Mouse (Mus musculus): ENCODE results near the gene Fam129a. TPM values are rescaled to one million over a fixed set of nuclear protein-coding genes. Genes with fewer than 3 reads are reported as not detected.

Fam129a gene
- polyA plus RNA-seq, 1 experiment from 2014 or later = 0.96 TPM

DNA sequence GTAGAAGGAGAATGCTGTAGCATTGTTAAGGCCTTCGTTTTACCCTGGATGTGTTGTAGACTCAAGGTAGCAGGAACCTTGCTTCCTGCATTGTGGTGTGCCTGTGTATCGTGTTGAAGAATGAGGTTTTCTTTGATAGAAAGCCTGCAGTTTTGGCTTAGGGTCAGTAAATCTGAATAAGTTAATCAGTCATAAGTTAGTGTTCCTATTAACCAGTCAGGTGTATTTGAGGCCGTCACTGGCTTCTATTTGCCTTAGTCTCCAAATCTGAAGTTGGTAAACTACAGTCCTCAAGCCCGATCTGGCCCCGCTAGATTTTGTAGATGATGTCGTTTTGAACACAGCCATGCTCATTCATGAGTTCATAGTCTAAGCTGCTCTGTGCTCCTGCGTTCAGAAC lies 125.8 kb downstream of the Fam129a start:
- Histone ChIP-seq H3K4me3 (no peak overlapping the region), H3K4me2 (no peak overlapping the region), H3K4me1 (replicated peaks) (no peaks in the 10 kb centered on the region), H3K9me3 (no peaks in the 10 kb centered on the region), H3K9ac (no peak overlapping the region), H3K36me3 (no peaks in the 10 kb centered on the region), H3K27me3 (no peaks in the 10 kb centered on the region), H3K27ac (replicated peaks) (no peak overlapping the region)
- no peak for ATAC-seq (ENCODE audit: low FRiP score, low read depth)
- 92% methylated on average over 7 of the region's 7 CpGs for WGBS

DNA sequence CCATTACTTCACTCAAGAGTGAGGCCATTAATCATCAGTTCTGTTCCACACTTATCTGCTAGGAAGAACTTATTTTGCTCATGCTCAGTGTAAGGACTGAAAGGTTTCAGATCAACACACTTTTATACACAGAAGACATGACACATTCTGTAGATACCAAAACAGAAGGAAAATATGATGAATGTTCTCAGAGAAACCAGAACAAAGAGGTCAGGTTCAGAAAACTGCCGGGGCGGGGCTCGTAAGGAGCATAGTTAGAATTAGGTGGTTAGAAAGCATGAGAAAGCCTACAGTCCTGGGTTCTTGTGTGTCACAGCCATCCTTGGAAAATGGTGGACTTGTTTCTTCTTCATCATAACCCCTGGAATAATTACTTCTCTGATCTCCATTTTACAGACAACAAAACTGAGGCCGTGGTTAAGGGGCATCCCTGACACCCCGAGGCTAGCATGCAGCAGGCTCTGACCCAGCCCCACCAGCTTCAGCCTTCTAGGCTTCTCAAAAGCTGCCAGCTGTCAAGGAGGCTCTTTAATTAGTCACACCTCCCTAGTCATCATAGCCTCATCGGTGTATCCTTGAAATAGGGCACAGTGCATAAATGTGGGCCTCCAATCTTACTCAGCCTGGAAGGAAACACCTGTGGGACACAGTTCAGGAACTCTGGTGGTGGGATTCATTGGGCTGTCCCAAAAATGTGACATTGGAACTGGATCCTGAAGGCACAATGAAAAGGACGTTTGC lies 127.1 kb downstream of the Fam129a start:
- ATAC-seq (ENCODE audit: low FRiP score, low read depth) = no peak
- 81% methylated on average over 7 of the region's 7 CpGs for WGBS
- H3K4me1 ChIP-seq (replicated peaks) = no peaks in the 10 kb centered on the region
- no peak overlapping the region for H3K27ac ChIP-seq (replicated peaks)
- no peaks in the 10 kb centered on the region for H3K27me3 ChIP-seq
- H3K4me2 ChIP-seq = no peak overlapping the region
- H3K9me3 ChIP-seq = no peaks in the 10 kb centered on the region
- H3K4me3 ChIP-seq = no peak overlapping the region
- no peak overlapping the region for H3K9ac ChIP-seq
- no peaks in the 10 kb centered on the region for H3K36me3 ChIP-seq

DNA sequence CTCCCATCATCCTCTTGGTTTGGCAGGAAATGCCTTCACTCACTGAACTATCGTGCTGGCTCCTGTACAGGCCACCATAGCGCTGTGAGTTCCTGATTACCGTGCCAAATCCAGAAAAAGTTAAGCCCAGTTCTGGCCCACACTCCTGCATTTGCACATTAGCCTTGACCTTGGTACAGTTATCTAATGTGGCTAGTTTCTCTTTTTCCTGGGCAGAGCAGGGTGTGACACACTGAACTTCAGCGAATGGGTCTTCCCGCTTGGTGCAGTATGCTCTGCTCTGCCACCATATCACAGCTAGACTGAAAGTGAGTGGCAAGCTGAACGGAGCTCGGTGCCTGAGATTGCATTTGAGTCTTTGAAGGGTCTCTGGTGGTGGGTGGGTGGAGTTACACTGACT lies 128.4 kb downstream of the Fam129a start:
- 0 out of 2 replicates have a peak, but pooled peaks have one; percentile 40 for ATAC-seq (ENCODE audit: low FRiP score, low read depth)
- H3K4me1 ChIP-seq (replicated peaks) = no peaks in the 10 kb centered on the region
- H3K4me3 ChIP-seq = no peak overlapping the region
- H3K9ac ChIP-seq = no peak overlapping the region
- H3K9me3 ChIP-seq = no peaks in the 10 kb centered on the region
- H3K27me3 ChIP-seq = no peaks in the 10 kb centered on the region
- H3K36me3 ChIP-seq = no peaks in the 10 kb centered on the region
- no peak overlapping the region for H3K27ac ChIP-seq (replicated peaks)
- 81% methylated on average over 7 of the region's 7 CpGs for WGBS
- no peak overlapping the region for H3K4me2 ChIP-seq

DNA sequence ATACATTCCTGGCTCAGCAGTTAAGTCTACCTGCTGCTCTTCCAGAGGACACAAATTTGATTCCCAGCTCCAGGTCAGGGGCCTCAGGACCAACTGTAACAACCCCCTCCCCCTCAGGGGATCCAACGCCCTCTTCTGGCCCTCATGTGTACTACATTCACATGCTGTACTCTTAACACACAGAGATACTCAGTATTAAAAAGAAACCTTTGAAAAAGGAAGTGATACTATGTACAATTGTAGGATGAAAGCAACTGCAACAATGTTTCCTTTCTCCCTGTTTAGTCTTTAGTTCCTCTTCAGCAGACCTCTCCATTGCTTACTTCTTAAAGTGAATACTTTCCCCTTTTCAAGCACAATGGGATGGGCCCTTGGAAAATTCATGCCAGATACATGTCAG lies 131.8 kb downstream of the Fam129a start:
- no peak overlapping the region for H3K4me3 ChIP-seq
- no peak for ATAC-seq (ENCODE audit: low FRiP score, low read depth)
- no peaks in the 10 kb centered on the region for H3K9me3 ChIP-seq
- H3K9ac ChIP-seq = no peak overlapping the region
- no peaks in the 10 kb centered on the region for H3K27me3 ChIP-seq
- peaks cover 3% of the 10 kb centered on the region for H3K4me1 ChIP-seq (replicated peaks)
- no peaks in the 10 kb centered on the region for H3K36me3 ChIP-seq
- H3K27ac ChIP-seq (replicated peaks) = no peak overlapping the region
- no peak overlapping the region for H3K4me2 ChIP-seq
- 34% methylated on average over 1 of the region's 1 CpGs for WGBS

DNA sequence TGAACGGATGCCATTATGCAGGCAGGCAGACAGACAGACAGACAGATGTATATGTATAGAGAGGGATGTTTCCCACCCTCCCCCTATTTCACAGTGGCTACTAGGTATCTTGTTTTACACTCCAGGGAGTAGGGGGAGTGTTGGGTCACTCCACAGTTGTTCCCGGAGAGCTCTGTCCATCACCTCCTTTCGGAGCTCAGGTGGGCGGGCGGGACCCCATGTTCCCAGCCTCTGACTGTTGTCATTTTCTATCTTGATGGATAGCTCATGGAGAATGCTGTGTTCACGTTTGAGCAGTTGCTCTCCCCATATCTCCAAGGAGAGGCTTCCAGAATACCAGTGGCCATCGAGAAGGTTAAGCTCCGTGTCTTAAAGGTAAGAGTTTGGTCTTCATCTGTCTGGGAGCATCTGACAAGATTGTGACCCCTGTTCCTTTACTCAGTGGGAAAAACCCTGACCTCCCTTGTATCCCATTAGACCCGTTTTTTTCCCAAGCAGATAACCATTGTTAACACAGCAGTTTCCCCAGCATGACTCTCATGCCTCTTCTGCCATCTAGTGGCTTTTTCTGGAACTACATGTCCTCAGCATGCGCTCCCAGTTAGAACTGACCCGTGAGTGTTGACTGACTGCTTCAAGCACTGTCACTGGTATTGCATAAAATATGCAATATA lies 134.9 kb downstream of the Fam129a start:
- peak overlapping the region; percentile 42 for H3K4me2 ChIP-seq
- no peak overlapping the region for H3K27ac ChIP-seq (replicated peaks)
- no peaks in the 10 kb centered on the region for H3K36me3 ChIP-seq
- no peak overlapping the region; the same call in 1 of the 2 replicates for H3K4me3 ChIP-seq
- WGBS = 32% methylated on average over 11 of the region's 11 CpGs
- peak; percentile 80 for ATAC-seq (ENCODE audit: low FRiP score, low read depth)
- no peaks in the 10 kb centered on the region for H3K9me3 ChIP-seq
- H3K9ac ChIP-seq = no peak overlapping the region
- H3K4me1 ChIP-seq (replicated peaks) = peaks cover 8% of the 10 kb centered on the region
- no peaks in the 10 kb centered on the region for H3K27me3 ChIP-seq

DNA sequence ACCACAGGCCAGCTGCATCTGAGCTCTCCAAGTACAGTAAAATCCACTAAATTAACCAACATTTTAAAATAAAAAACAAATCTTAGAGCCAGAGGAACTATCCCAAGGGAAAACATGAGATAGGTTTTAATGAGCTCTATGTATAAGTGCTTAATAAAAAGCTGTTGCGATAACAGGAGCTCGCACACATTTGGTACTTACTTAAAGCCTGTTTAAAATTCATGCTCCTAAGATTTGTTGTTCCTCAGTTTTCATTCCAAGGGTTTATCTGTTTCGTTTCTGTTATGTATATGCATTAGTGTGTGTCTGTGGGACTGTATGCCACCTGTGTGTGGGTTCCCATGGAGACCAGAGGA lies 135.4 kb downstream of the Fam129a start:
- 0 out of 2 replicates have a peak, but pooled peaks have one; percentile 19 for ATAC-seq (ENCODE audit: low FRiP score, low read depth)
- H3K4me1 ChIP-seq (replicated peaks) = peaks cover 8% of the 10 kb centered on the region

DNA sequence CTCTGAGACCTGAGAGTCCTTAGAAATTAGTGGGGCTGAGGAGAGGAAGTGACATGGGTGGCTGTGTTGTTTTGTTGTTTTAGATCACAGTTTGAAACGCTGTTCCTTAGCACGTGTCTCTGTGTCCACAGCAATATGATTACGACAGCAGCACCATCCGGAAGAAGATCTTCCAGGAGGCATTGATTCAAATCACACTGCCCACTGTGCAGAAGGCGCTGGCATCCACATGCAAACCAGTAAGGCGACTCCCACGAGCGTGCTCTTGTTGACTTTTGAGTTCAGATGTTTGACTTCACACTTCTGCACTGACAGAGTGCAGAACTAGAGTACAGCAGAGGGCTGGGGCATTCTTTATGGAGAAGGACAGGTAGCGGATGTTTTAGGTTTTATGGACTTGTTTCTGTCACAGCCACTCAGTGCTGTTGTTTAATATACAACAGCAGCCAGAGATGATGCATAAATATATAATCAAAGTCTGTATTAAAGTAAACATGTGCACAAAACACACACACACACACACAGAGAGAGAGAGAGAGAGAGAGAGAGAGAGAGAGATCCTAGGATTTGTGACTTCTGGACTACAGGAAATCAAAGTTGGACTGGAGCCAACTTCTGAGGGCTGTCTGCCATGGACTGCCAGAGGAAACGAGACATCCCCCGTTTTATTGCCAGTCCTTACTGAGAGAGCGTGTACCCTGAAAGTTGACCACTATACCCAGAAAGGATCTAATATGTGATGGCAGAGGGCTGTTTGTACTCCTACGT lies 138.2 kb downstream of the Fam129a start:
- Histone ChIP-seq H3K27me3 (no peaks in the 10 kb centered on the region), H3K36me3 (no peaks in the 10 kb centered on the region), H3K4me3 (no peak overlapping the region), H3K9ac (no peak overlapping the region), H3K9me3 (no peaks in the 10 kb centered on the region), H3K4me1 (replicated peaks) (peaks cover 8% of the 10 kb centered on the region), H3K27ac (replicated peaks) (no peak overlapping the region), H3K4me2 (no peak overlapping the region)
- WGBS = 71% methylated on average over 13 of the region's 13 CpGs
- ATAC-seq (ENCODE audit: low FRiP score, low read depth) = no peak

More for the DNA sequence above, 135.4 kb downstream of the Fam129a start:
- Histone ChIP-seq H3K36me3 (no peaks in the 10 kb centered on the region), H3K27ac (replicated peaks) (no peak overlapping the region), H3K4me2 (no peak overlapping the region), H3K9me3 (no peaks in the 10 kb centered on the region), H3K27me3 (no peaks in the 10 kb centered on the region), H3K9ac (no peak overlapping the region), H3K4me3 (no peak overlapping the region)
- WGBS = 76% methylated on average over 3 of the region's 3 CpGs

DNA sequence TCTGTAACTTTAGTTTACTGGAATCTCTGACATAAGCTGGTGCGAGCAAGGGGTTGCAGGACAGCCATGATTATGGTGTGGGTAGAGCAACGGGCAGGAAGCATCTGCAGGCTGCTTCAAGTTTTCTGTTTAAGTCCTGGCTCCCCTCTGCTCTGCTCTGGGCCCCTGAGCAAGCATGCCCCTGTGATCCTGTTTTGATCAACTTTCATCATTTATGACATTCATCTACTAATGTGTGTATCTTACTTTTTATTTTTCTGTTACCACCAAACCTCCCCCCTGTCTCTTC lies 138.7 kb downstream of the Fam129a start:
- 70% methylated on average over 2 of the region's 2 CpGs for WGBS
- Histone ChIP-seq H3K4me2 (no peak overlapping the region), H3K27me3 (no peaks in the 10 kb centered on the region), H3K4me1 (replicated peaks) (peaks cover 8% of the 10 kb centered on the region), H3K4me3 (no peak overlapping the region), H3K36me3 (no peaks in the 10 kb centered on the region), H3K9ac (no peak overlapping the region), H3K27ac (replicated peaks) (no peak overlapping the region), H3K9me3 (no peaks in the 10 kb centered on the region)
- no peak for ATAC-seq (ENCODE audit: low FRiP score, low read depth)

DNA sequence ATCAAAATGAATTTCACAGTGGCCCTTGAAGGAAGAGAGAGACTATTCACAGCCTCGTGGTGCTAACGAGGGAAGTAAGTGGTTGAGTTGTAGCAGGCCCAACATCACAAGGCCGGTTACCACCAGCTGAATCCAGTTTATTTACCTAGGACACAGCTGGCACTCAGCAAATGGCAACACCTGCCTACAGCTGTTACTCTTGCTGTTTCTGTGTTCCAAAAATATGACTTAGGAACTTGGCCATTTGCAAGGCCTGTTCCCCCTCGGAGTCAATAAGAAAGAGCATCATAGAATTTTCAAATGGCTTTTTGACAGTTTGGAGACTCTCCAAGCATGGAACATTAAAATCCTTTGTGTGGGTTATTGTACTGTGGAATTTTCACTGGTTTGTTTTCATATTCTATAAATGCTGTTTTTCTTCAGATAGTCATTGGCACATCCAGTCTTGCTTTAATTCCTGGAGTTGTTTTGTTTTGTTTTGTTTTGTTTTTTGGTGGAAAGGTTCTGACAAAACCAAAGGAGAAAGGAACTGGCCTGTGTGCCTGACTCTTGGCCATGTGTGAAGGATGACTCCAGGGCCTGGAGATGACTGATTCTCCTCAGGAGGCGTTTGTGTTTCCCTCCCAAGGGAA lies 139.6 kb downstream of the Fam129a start:
- Histone ChIP-seq H3K9ac (no peak overlapping the region), H3K27me3 (no peaks in the 10 kb centered on the region), H3K27ac (replicated peaks) (no peak overlapping the region), H3K36me3 (no peaks in the 10 kb centered on the region), H3K4me1 (replicated peaks) (peaks cover 8% of the 10 kb centered on the region), H3K9me3 (no peaks in the 10 kb centered on the region), H3K4me2 (no peak overlapping the region), H3K4me3 (no peak overlapping the region)
- 67% methylated on average over 5 of the region's 5 CpGs for WGBS
- no peak for ATAC-seq (ENCODE audit: low FRiP score, low read depth)

DNA sequence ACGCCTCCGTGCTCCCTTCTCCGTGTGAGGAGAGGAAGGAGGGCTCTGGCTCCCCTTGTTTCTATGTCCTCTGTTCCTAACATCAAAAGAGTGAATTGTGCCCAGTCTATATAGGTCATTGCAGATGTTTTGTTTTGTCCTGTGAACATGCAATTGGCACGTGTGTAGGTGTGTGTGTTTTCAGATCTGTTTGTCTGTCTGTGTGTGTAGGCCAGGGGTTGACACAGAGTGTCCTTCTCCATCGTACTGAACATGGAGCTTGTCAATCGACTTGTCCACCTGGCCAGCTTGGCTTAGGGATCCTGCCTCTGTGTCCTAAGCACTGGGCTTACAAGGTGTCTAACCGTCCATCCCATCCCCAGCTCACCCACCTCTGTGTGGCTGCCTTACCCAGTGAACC lies 140.1 kb downstream of the Fam129a start:
- no peak overlapping the region for H3K4me3 ChIP-seq

DNA sequence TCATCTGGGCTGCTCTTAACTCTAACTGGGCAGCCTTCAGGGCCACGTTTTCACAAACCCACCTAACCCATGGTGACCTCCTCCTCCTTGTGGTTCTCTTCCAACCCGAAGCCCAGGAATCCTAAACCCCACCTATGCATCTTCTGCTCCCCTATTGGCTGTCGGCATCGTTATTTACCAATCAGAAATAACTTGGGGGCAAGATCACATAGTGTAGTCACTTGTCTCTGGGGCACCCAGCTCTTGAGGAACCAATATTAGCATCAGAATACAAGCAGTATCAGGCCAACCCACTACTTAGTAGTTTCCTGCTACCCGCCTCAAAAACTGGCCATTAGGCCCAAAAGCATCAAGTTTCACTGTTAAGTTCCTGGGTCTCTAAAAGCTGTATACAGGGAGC lies 141.7 kb downstream of the Fam129a start:
- H3K4me3 ChIP-seq = no peak overlapping the region
- no peaks in the 10 kb centered on the region for H3K9me3 ChIP-seq
- no peak overlapping the region for H3K27ac ChIP-seq (replicated peaks)
- H3K36me3 ChIP-seq = no peaks in the 10 kb centered on the region
- 44% methylated on average over 5 of the region's 5 CpGs for WGBS
- 0 out of 2 replicates have a peak, but pooled peaks cover 5% of the 10 kb centered on the region for H3K4me1 ChIP-seq (replicated peaks)
- no peak overlapping the region for H3K4me2 ChIP-seq
- H3K27me3 ChIP-seq = no peaks in the 10 kb centered on the region
- H3K9ac ChIP-seq = no peak overlapping the region
- ATAC-seq (ENCODE audit: low FRiP score, low read depth) = no peak

More for the DNA sequence above, 140.1 kb downstream of the Fam129a start:
- Histone ChIP-seq H3K4me1 (replicated peaks) (0 out of 2 replicates have a peak, but pooled peaks cover 5% of the 10 kb centered on the region), H3K36me3 (no peaks in the 10 kb centered on the region), H3K27me3 (no peaks in the 10 kb centered on the region), H3K9ac (no peak overlapping the region), H3K27ac (replicated peaks) (no peak overlapping the region), H3K9me3 (no peaks in the 10 kb centered on the region), H3K4me2 (no peak overlapping the region)
- no peak for ATAC-seq (ENCODE audit: low FRiP score, low read depth)
- WGBS = 69% methylated on average over 7 of the region's 7 CpGs

DNA sequence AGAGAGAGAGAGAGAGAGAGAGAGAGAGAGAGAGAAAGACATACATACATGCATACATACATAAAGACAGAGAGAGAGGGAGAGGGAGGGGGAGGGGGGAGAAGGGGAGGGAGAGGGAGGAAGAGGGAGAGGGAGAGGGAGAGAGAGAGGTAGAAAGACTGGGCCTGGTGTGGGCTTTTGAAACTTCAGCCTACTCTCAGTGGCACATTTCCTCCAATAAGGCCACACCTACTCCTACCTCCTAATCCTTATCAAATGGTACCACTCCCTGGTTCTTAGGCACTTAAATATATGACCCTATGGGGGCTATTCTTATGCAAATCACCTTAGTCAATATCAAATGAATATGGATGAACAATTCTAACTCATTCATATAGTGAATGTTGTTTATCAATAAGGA lies 142.6 kb downstream of the Fam129a start:
- Histone ChIP-seq H3K36me3 (no peaks in the 10 kb centered on the region), H3K9me3 (no peaks in the 10 kb centered on the region), H3K27ac (replicated peaks) (no peak overlapping the region), H3K9ac (no peak overlapping the region), H3K4me1 (replicated peaks) (0 out of 2 replicates have a peak, but pooled peaks cover 5% of the 10 kb centered on the region), H3K4me2 (no peak overlapping the region), H3K27me3 (no peaks in the 10 kb centered on the region), H3K4me3 (no peak overlapping the region)
- no peak for ATAC-seq (ENCODE audit: low FRiP score, low read depth)
